Mouse (Mus musculus): ENCODE measurements at regions not wholly inside any gene's neighbourhood (a gene's known extent, or its start where the extent isn't known, plus 50 kb on each side); places are given as distances from the start of the nearest gene placed in this dataset.

- TF ChIP-seq CTCF (conservative IDR thresholded peaks at IDR 0.05; ENCODE audit: insufficient read depth, insufficient read length, low read depth, low read length): no peak
- no peak for TF ChIP-seq POLR2A (IDR thresholded peaks at IDR 0.05; ENCODE audit: low read depth, low read length)
Observed at GRCm38 (mm10) chr13:110534320-110534764, 139.5 kb downstream of the Plk2 start.

Data from kidney, adult 2 months (tissue).